Mouse (Mus musculus): ENCODE results near the gene Slc5a2. TPM values are rescaled to one million over a fixed set of nuclear protein-coding genes. Genes with fewer than 3 reads are reported as not detected.

Slc5a2 gene
- polyA plus RNA-seq, 1 experiment: 1.4 TPM

DNA sequence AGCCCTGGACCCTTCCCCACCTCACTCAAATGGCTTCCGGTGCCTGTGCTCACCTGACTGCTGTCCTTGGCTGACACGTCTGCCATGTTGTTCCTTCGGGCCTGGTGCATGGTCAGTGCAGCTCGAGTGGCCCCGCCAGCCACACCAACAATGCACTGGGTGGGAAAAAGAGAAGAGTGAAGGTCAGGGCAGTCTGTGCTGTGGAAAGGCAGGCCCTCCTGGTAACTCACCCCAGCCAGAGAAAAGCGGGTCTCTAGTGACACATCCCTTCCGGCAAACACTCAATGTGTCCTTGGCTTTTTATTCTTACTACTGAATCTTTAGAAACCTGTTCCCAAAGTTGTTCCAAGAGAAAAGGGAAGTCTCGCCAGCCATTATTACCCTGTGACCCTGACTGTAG lies 19.6 kb downstream of the Slc5a2 start:
- Histone ChIP-seq H3K36me3 (ENCODE audit: control insufficient read depth) (peaks cover 96% of the 10 kb centered on the region), H3K27me3 (ENCODE audit: control insufficient read depth) (no peaks in the 10 kb centered on the region), H3K9me3 (ENCODE audit: control insufficient read depth, low read length) (no peaks in the 10 kb centered on the region), H3K4me3 (replicated peaks) (no peak overlapping the region), H3K4me1 (ENCODE audit: control insufficient read depth) (peaks cover 83% of the 10 kb centered on the region)
- TF ChIP-seq GATA1 (IDR thresholded peaks at IDR 0.05; ENCODE audit: low read length) (no peak), TAL1 (IDR thresholded peaks at IDR 0.05; ENCODE audit: low read length) (no peak)

DNA sequence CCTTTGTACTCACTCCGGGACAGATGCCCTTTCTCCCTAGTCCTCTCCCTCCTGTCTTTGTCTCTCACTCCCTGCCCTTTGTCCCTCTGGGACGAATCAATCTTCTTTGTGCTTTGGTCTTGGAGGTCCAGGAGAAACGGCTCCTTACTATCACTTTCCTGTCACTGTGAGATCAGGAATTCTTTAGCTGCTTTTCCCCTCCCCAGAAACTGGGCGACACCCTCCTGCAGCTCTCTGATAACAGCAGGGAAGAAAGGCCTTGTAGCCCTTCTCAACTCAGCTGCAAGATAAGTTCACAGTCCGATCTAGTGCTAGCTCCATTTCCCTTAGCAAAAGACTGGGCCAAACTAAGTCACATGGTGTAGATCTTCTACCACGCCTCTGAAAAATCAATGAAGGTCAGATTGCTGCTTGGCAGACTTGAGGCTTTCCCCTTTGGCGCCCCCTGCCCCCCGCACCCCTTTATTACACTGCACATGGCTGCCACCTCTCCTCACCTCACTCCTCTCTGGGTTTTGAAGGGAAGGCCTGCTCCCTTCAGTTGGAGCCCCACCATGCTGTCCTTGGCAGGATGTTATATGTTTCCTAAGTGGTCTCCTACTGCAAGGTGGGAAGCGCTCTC lies 23.6 kb downstream of the Slc5a2 start:
- H3K4me3 ChIP-seq (replicated peaks): peak overlapping the region; percentile 69
- no peaks in the 10 kb centered on the region for H3K9me3 ChIP-seq (ENCODE audit: control insufficient read depth, low read length)
- H3K36me3 ChIP-seq (ENCODE audit: control insufficient read depth): peaks cover 98% of the 10 kb centered on the region
- peak; percentile 91 for TF ChIP-seq TAL1 (IDR thresholded peaks at IDR 0.05; ENCODE audit: low read length)
- TF ChIP-seq GATA1 (IDR thresholded peaks at IDR 0.05; ENCODE audit: low read length): peak; percentile 94
- no peaks in the 10 kb centered on the region for H3K27me3 ChIP-seq (ENCODE audit: control insufficient read depth)
- H3K4me1 ChIP-seq (ENCODE audit: control insufficient read depth): peaks cover 98% of the 10 kb centered on the region

DNA sequence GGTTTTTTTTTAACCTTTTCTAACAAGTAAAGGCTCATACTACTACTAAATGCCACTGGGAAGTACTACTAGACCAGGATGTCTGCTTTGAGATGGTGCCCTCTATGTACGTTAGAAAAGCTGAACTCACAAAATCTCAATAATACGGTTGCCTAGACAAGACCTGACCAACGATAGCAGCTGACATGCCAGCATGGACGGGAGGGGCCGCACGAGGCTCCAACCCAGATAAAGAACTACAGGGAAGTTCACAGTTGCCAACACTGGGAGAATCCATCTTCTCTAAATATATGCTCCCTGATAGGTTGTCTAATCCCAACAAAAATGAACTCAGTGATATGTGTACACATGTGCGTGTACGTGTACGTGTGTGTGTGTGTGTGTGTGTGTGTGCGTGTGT lies 29.3 kb downstream of the Slc5a2 start:
- peaks cover 92% of the 10 kb centered on the region for H3K4me1 ChIP-seq (ENCODE audit: control insufficient read depth)
- peaks cover 68% of the 10 kb centered on the region for H3K36me3 ChIP-seq (ENCODE audit: control insufficient read depth)
- no peaks in the 10 kb centered on the region for H3K9me3 ChIP-seq (ENCODE audit: control insufficient read depth, low read length)
- no peaks in the 10 kb centered on the region for H3K27me3 ChIP-seq (ENCODE audit: control insufficient read depth)
- peak overlapping the region; percentile 23 for H3K4me3 ChIP-seq (replicated peaks)
- no peak for TF ChIP-seq TAL1 (IDR thresholded peaks at IDR 0.05; ENCODE audit: low read length)
- 0 out of 2 replicates have a peak, but pooled peaks have one; percentile 28 for TF ChIP-seq GATA1 (IDR thresholded peaks at IDR 0.05; ENCODE audit: low read length)

DNA sequence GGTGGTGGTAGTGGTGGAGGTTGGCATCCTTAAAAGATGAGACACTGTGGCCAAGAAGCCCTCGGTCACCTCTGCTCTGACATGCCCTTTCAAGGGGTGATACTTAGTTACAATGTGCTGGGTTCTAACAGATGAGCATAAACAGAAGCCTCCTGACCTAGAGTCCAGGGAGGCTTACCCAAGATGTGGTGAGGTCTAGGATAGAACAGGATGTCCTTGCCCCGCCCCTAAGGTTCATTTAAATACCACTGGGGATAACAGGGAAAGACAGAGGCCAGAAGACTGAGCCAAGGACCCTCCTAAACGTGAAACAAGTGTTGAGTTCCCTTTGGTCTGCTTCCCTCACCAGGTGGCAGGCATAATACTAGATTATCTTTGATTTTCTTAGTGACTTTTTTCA lies 31.1 kb downstream of the Slc5a2 start:
- Histone ChIP-seq H3K9me3 (ENCODE audit: control insufficient read depth, low read length) (no peaks in the 10 kb centered on the region), H3K36me3 (ENCODE audit: control insufficient read depth) (peaks cover 52% of the 10 kb centered on the region), H3K4me3 (replicated peaks) (peak overlapping the region; percentile 97), H3K27me3 (ENCODE audit: control insufficient read depth) (no peaks in the 10 kb centered on the region), H3K4me1 (ENCODE audit: control insufficient read depth) (peaks cover 92% of the 10 kb centered on the region)
- TF ChIP-seq TAL1 (IDR thresholded peaks at IDR 0.05; ENCODE audit: low read length): no peak
- TF ChIP-seq GATA1 (IDR thresholded peaks at IDR 0.05; ENCODE audit: low read length): no peak

DNA sequence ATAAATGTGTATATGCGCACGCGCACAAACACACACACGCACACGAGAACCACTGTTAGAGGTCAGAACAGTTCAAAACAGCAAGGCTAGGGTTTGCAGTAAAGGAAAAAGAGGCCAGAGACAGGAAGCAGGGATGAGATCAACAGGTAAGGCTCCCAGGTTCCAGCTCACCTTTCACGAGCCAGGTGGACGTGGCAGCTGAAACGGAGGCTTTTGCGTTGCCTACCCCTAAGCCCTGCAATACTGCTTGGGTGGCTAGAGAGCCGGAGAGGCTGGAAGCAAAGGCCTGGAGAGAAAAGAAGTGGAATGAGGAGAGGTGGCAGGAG lies 31.8 kb downstream of the Slc5a2 start:
- H3K9me3 ChIP-seq (ENCODE audit: control insufficient read depth, low read length): no peaks in the 10 kb centered on the region
- H3K27me3 ChIP-seq (ENCODE audit: control insufficient read depth): no peaks in the 10 kb centered on the region
- peaks cover 92% of the 10 kb centered on the region for H3K4me1 ChIP-seq (ENCODE audit: control insufficient read depth)
- TF ChIP-seq GATA1 (IDR thresholded peaks at IDR 0.05; ENCODE audit: low read length): no peak
- no peak for TF ChIP-seq TAL1 (IDR thresholded peaks at IDR 0.05; ENCODE audit: low read length)
- H3K4me3 ChIP-seq (replicated peaks): peak overlapping the region; percentile 97
- H3K36me3 ChIP-seq (ENCODE audit: control insufficient read depth): peaks cover 52% of the 10 kb centered on the region

DNA sequence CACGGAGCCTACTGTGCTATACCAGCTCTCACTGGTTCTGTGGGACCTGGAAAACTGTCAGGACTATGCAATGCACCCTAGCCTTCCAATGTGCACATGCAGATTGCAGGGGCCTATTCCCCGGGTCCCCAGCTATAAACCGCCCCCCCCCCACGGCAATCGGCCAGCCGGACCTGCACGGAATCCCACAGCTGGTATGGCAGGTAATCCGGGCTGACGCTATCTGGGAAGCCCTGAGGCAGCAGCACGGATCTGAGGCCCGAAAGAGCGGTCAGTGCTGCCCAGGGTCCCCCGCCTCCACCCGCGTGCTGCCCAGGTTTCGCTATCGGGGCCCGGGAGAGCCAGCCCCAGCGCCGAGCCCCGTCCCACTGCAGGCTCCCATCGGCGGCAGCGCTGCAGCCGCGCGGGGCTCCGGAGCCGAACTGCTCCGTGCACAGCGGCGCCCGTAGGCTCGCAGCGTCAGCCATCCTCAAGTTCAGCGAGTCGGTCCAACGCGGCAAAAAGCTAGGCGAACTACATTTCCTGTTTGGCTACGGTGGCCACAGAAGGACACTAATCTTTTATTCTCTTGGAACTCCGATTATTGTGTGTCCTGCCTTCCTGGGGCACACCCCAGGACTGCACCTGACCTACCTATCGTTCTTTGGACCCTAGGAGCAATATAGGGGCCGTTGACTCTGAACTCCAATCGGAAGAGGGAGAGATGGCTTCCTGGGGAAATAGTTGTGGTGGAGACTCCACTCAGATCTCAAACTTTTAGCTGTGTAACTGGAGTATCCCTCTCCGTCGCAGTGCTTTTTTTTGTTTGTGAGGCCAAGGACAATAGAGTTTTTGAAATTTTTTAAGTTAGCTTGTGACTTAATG lies 32.4 kb downstream of the Slc5a2 start, which contains the start of gene BC017158:
Gene BC017158 (minus strand): TSS at position 554 of the 864 bp plus-strand sequence.
- Histone ChIP-seq H3K4me3 (replicated peaks) (peak within 1 kb of the TSS; percentile 97), H3K27me3 (ENCODE audit: control insufficient read depth) (no peaks in the 10 kb centered on the region), H3K36me3 (ENCODE audit: control insufficient read depth) (peaks cover 52% of the 10 kb centered on the region), H3K9me3 (ENCODE audit: control insufficient read depth, low read length) (no peaks in the 10 kb centered on the region), H3K4me1 (ENCODE audit: control insufficient read depth) (peaks cover 92% of the 10 kb centered on the region)
- TF ChIP-seq GATA1 (IDR thresholded peaks at IDR 0.05; ENCODE audit: low read length) (no peak), TAL1 (IDR thresholded peaks at IDR 0.05; ENCODE audit: low read length) (no peak)

DNA sequence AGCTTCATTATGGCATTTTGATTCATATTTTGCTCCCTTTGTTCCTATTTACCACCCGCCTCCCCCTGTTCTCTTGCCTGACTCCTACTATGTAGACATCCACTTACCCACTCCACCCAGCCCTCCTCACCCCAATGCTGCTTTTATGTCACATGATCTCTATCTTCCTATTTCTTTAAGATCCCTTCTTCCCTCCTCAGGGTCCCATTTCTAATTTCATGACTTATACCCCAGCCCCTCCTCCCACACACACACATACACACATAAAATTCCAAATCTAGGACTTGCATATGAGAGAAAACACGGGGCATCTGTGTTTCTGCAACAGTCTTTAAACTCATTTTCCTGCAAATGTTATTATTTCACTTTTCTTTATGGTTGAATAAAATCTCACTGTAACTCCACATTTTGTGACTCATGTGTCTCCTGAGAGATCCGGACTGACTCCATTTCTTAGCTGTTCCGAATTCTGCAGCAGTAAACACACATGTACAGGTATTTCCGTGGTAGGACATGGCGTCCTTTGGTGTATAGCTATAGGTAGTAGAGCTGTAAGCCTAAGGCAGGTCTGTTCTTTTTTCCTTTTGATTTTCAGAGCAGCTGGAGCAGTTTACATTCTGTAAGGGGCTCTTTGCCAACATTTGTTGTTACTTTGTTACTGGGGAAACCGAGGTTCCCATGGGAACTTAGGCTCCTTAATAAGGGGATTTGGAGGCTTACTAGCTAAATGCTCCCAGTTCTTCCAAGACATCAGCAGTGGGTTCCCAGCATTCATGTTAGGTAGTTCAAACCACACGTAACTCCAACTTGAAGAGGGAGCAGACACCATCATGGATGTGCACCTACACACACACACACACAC lies 33.3 kb downstream of the Slc5a2 start:
- TF ChIP-seq TAL1 (IDR thresholded peaks at IDR 0.05; ENCODE audit: low read length): no peak
- TF ChIP-seq GATA1 (IDR thresholded peaks at IDR 0.05; ENCODE audit: low read length): no peak
- H3K4me1 ChIP-seq (ENCODE audit: control insufficient read depth): peaks cover 90% of the 10 kb centered on the region
- H3K4me3 ChIP-seq (replicated peaks): peak overlapping the region; percentile 97
- no peaks in the 10 kb centered on the region for H3K27me3 ChIP-seq (ENCODE audit: control insufficient read depth)
- no peaks in the 10 kb centered on the region for H3K9me3 ChIP-seq (ENCODE audit: control insufficient read depth, low read length)
- peaks cover 50% of the 10 kb centered on the region for H3K36me3 ChIP-seq (ENCODE audit: control insufficient read depth)

DNA sequence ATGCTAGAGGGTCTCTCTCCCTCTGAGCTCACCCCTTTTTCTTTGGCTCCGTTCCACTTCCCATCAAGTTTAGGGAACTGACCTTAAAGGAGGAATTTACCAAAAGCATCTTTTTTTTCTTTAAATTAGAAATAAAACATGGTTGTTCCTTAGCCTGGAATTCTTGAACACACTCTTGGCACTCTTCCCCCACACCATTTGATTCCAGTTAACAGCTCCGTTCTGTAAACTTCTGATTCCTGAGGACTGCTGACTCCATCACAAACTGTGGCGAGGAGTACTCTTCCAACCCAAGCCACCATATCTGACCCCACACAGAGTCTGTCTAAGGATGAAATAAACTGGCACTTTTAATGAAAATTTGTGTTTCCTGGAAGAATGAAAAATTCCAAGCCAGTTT lies 35.5 kb downstream of the Slc5a2 start:
- H3K27me3 ChIP-seq (ENCODE audit: control insufficient read depth): no peaks in the 10 kb centered on the region
- peaks cover 29% of the 10 kb centered on the region for H3K36me3 ChIP-seq (ENCODE audit: control insufficient read depth)
- H3K4me3 ChIP-seq (replicated peaks): no peak overlapping the region
- H3K9me3 ChIP-seq (ENCODE audit: control insufficient read depth, low read length): no peaks in the 10 kb centered on the region
- H3K4me1 ChIP-seq (ENCODE audit: control insufficient read depth): peaks cover 81% of the 10 kb centered on the region
- TF ChIP-seq GATA1 (IDR thresholded peaks at IDR 0.05; ENCODE audit: low read length) (no peak), TAL1 (IDR thresholded peaks at IDR 0.05; ENCODE audit: low read length) (no peak)
